Mouse (Mus musculus) liver, postnatal 0 days (tissue): ENCODE measurements at regions not wholly inside any gene's neighbourhood (a gene's known extent, or its start where the extent isn't known, plus 50 kb on each side); places are given as distances from the start of the nearest gene placed in this dataset.

ENCODE experiments used
- CTCF ChIP-seq: sonication (generic); IDR thresholded peaks from 2 replicates; pipeline ENCODE4 v1.5.1; 2016; ENCODE audit warnings: antibody characterized with exemption, low read depth
- EP300 ChIP-seq: IDR thresholded peaks from 2 replicates; pipeline ENCODE4 v1.6.1; 2016; ENCODE audit warnings: antibody characterized with exemption, low read depth, mild to moderate bottlenecking

- TF ChIP-seq CTCF (no peak), EP300 (no peak)
These were observed 159.4 kb upstream of the Smim15 start for GRCm38 (mm10) chr13:107884836-107885235.
